Mouse (Mus musculus): ENCODE data around the gene Slc26a8. TPM values are rescaled to one million over a fixed set of nuclear protein-coding genes. Genes with fewer than 3 reads are reported as not detected.

The Slc26a8 gene
- polyA plus RNA-seq, 1 experiment from 2014 or later: 0.74 TPM

- Histone ChIP-seq H3K27me3 (ENCODE audit: control insufficient read depth, insufficient read depth, low read depth, low read length) (no peaks in the 10 kb centered on the region), H3K9ac (ENCODE audit: low read length) (no peak overlapping the region), H3K36me3 (ENCODE audit: control insufficient read depth, insufficient read depth, low read length) (peaks cover 26% of the 10 kb centered on the region), H3K9me3 (ENCODE audit: control insufficient read depth, low read length) (no peaks in the 10 kb centered on the region), H3K4me3 (ENCODE audit: low read length) (no peak overlapping the region), H3K27ac (ENCODE audit: low read length) (no peak overlapping the region), H3K4me1 (replicated peaks; ENCODE audit: control insufficient read depth, insufficient read depth, low read length) (peaks cover 16% of the 10 kb centered on the region), H3K4me2 (ENCODE audit: low read depth, low read length) (no peak overlapping the region)
- ATAC-seq (ENCODE audit: low read depth): no peak
- WGBS: 98% methylated on average over 3 of the region's 3 CpGs
These were observed 24.0 kb upstream of the Slc26a8 start for GRCm38 (mm10) chr17:28714006-28714405.

GRCm38 (mm10) chr17:28712305-28712704 is 22.3 kb upstream of the Slc26a8 start:
- H3K4me2 ChIP-seq (ENCODE audit: low read depth, low read length): no peak overlapping the region
- peaks cover 17% of the 10 kb centered on the region for H3K4me1 ChIP-seq (replicated peaks; ENCODE audit: control insufficient read depth, insufficient read depth, low read length)
- H3K27ac ChIP-seq (ENCODE audit: low read length): peak overlapping the region; percentile 27; the same call in 1 of the 2 replicates
- H3K27me3 ChIP-seq (ENCODE audit: control insufficient read depth, insufficient read depth, low read depth, low read length): no peaks in the 10 kb centered on the region
- no peaks in the 10 kb centered on the region for H3K9me3 ChIP-seq (ENCODE audit: control insufficient read depth, low read length)
- no peak for ATAC-seq (ENCODE audit: low read depth)
- H3K9ac ChIP-seq (ENCODE audit: low read length): no peak overlapping the region
- 35% methylated on average over 6 of the region's 6 CpGs for WGBS
- H3K4me3 ChIP-seq (ENCODE audit: low read length): no peak overlapping the region
- peaks cover 21% of the 10 kb centered on the region for H3K36me3 ChIP-seq (ENCODE audit: control insufficient read depth, insufficient read depth, low read length)

GRCm38 (mm10) chr17:28711237-28711636 is 21.2 kb upstream of the Slc26a8 start:
- peaks cover 17% of the 10 kb centered on the region for H3K36me3 ChIP-seq (ENCODE audit: control insufficient read depth, insufficient read depth, low read length)
- no peaks in the 10 kb centered on the region for H3K27me3 ChIP-seq (ENCODE audit: control insufficient read depth, insufficient read depth, low read depth, low read length)
- no peak overlapping the region for H3K9ac ChIP-seq (ENCODE audit: low read length)
- no peaks in the 10 kb centered on the region for H3K9me3 ChIP-seq (ENCODE audit: control insufficient read depth, low read length)
- no peak overlapping the region for H3K27ac ChIP-seq (ENCODE audit: low read length)
- no peak for ATAC-seq (ENCODE audit: low read depth)
- no peak overlapping the region for H3K4me3 ChIP-seq (ENCODE audit: low read length)
- peaks cover 22% of the 10 kb centered on the region for H3K4me1 ChIP-seq (replicated peaks; ENCODE audit: control insufficient read depth, insufficient read depth, low read length)
- 84% methylated on average over 6 of the region's 6 CpGs for WGBS
- no peak overlapping the region for H3K4me2 ChIP-seq (ENCODE audit: low read depth, low read length)

- WGBS: 84% methylated on average over 8 of the region's 8 CpGs
- H3K4me1 ChIP-seq (replicated peaks; ENCODE audit: control insufficient read depth, insufficient read depth, low read length): peaks cover 22% of the 10 kb centered on the region
- no peak for ATAC-seq (ENCODE audit: low read depth)
These were observed 20.3 kb upstream of the Slc26a8 start for GRCm38 (mm10) chr17:28710291-28710688.

GRCm38 (mm10) chr17:28709552-28710290 is 19.7 kb upstream of the Slc26a8 start:
- H3K9ac ChIP-seq (ENCODE audit: low read length): no peak overlapping the region
- no peaks in the 10 kb centered on the region for H3K9me3 ChIP-seq (ENCODE audit: control insufficient read depth, low read length)
- H3K4me2 ChIP-seq (ENCODE audit: low read depth, low read length): no peak overlapping the region
- peaks cover 22% of the 10 kb centered on the region for H3K4me1 ChIP-seq (replicated peaks; ENCODE audit: control insufficient read depth, insufficient read depth, low read length)
- ATAC-seq (ENCODE audit: low read depth): no peak
- H3K4me3 ChIP-seq (ENCODE audit: low read length): no peak overlapping the region
- 78% methylated on average over 8 of the region's 8 CpGs for WGBS
- no peaks in the 10 kb centered on the region for H3K27me3 ChIP-seq (ENCODE audit: control insufficient read depth, insufficient read depth, low read depth, low read length)
- peaks cover 11% of the 10 kb centered on the region for H3K36me3 ChIP-seq (ENCODE audit: control insufficient read depth, insufficient read depth, low read length)
- no peak overlapping the region for H3K27ac ChIP-seq (ENCODE audit: low read length)

More at GRCm38 (mm10) chr17:28710291-28710688, 20.3 kb upstream of the Slc26a8 start:
- Histone ChIP-seq H3K9me3 (ENCODE audit: control insufficient read depth, low read length) (no peaks in the 10 kb centered on the region), H3K9ac (ENCODE audit: low read length) (no peak overlapping the region), H3K27ac (ENCODE audit: low read length) (no peak overlapping the region), H3K4me2 (ENCODE audit: low read depth, low read length) (no peak overlapping the region), H3K4me3 (ENCODE audit: low read length) (no peak overlapping the region), H3K36me3 (ENCODE audit: control insufficient read depth, insufficient read depth, low read length) (peaks cover 12% of the 10 kb centered on the region), H3K27me3 (ENCODE audit: control insufficient read depth, insufficient read depth, low read depth, low read length) (no peaks in the 10 kb centered on the region)

- 18% methylated on average over 2 of the region's 2 CpGs for WGBS
These were observed 19.0 kb upstream of the Slc26a8 start for GRCm38 (mm10) chr17:28708989-28709388.

GRCm38 (mm10) chr17:28707816-28708215 is 17.8 kb upstream of the Slc26a8 start:
- H3K9ac ChIP-seq (ENCODE audit: low read length): no peak overlapping the region
- peaks cover 20% of the 10 kb centered on the region for H3K4me1 ChIP-seq (replicated peaks; ENCODE audit: control insufficient read depth, insufficient read depth, low read length)
- H3K4me3 ChIP-seq (ENCODE audit: low read length): no peak overlapping the region
- H3K36me3 ChIP-seq (ENCODE audit: control insufficient read depth, insufficient read depth, low read length): 0 out of 2 replicates have a peak, but pooled peaks cover 2% of the 10 kb centered on the region
- no peak overlapping the region for H3K27ac ChIP-seq (ENCODE audit: low read length)
- WGBS: 60% methylated on average over 2 of the region's 2 CpGs
- H3K9me3 ChIP-seq (ENCODE audit: control insufficient read depth, low read length): no peaks in the 10 kb centered on the region
- no peak for ATAC-seq (ENCODE audit: low read depth)
- no peaks in the 10 kb centered on the region for H3K27me3 ChIP-seq (ENCODE audit: control insufficient read depth, insufficient read depth, low read depth, low read length)
- H3K4me2 ChIP-seq (ENCODE audit: low read depth, low read length): no peak overlapping the region

More at GRCm38 (mm10) chr17:28708989-28709388, 19.0 kb upstream of the Slc26a8 start:
- H3K4me1 ChIP-seq (replicated peaks; ENCODE audit: control insufficient read depth, insufficient read depth, low read length): peaks cover 22% of the 10 kb centered on the region
- H3K4me3 ChIP-seq (ENCODE audit: low read length): no peak overlapping the region
- H3K4me2 ChIP-seq (ENCODE audit: low read depth, low read length): no peak overlapping the region
- H3K27me3 ChIP-seq (ENCODE audit: control insufficient read depth, insufficient read depth, low read depth, low read length): no peaks in the 10 kb centered on the region
- H3K9ac ChIP-seq (ENCODE audit: low read length): no peak overlapping the region
- no peak for ATAC-seq (ENCODE audit: low read depth)
- H3K9me3 ChIP-seq (ENCODE audit: control insufficient read depth, low read length): no peaks in the 10 kb centered on the region
- H3K27ac ChIP-seq (ENCODE audit: low read length): no peak overlapping the region
- H3K36me3 ChIP-seq (ENCODE audit: control insufficient read depth, insufficient read depth, low read length): peaks cover 5% of the 10 kb centered on the region

GRCm38 (mm10) chr17:28707136-28707627 is 17.1 kb upstream of the Slc26a8 start:
- WGBS: 82% methylated on average over 3 of the region's 3 CpGs
- H3K9me3 ChIP-seq (ENCODE audit: control insufficient read depth, low read length): no peaks in the 10 kb centered on the region
- no peak overlapping the region; the same call in 1 of the 2 replicates for H3K27ac ChIP-seq (ENCODE audit: low read length)
- H3K36me3 ChIP-seq (ENCODE audit: control insufficient read depth, insufficient read depth, low read length): 0 out of 2 replicates have a peak, but pooled peaks cover 2% of the 10 kb centered on the region
- no peak overlapping the region for H3K4me3 ChIP-seq (ENCODE audit: low read length)
- no peak for ATAC-seq (ENCODE audit: low read depth)
- H3K4me2 ChIP-seq (ENCODE audit: low read depth, low read length): no peak overlapping the region
- H3K27me3 ChIP-seq (ENCODE audit: control insufficient read depth, insufficient read depth, low read depth, low read length): no peaks in the 10 kb centered on the region
- peaks cover 16% of the 10 kb centered on the region; the same call in 1 of the 2 replicates for H3K4me1 ChIP-seq (replicated peaks; ENCODE audit: control insufficient read depth, insufficient read depth, low read length)
- H3K9ac ChIP-seq (ENCODE audit: low read length): no peak overlapping the region

GRCm38 (mm10) chr17:28706697-28707096 is 16.7 kb upstream of the Slc26a8 start:
- WGBS: 56% methylated on average over 1 of the region's 1 CpGs
- H3K4me3 ChIP-seq (ENCODE audit: low read length): no peak overlapping the region
- ATAC-seq (ENCODE audit: low read depth): no peak
- no peak overlapping the region for H3K9ac ChIP-seq (ENCODE audit: low read length)
- H3K36me3 ChIP-seq (ENCODE audit: control insufficient read depth, insufficient read depth, low read length): 0 out of 2 replicates have a peak, but pooled peaks cover 2% of the 10 kb centered on the region
- no peaks in the 10 kb centered on the region for H3K9me3 ChIP-seq (ENCODE audit: control insufficient read depth, low read length)
- no peaks in the 10 kb centered on the region for H3K27me3 ChIP-seq (ENCODE audit: control insufficient read depth, insufficient read depth, low read depth, low read length)
- no peak overlapping the region; the same call in 1 of the 2 replicates for H3K27ac ChIP-seq (ENCODE audit: low read length)
- H3K4me1 ChIP-seq (replicated peaks; ENCODE audit: control insufficient read depth, insufficient read depth, low read length): peaks cover 13% of the 10 kb centered on the region; the same call in 1 of the 2 replicates
- H3K4me2 ChIP-seq (ENCODE audit: low read depth, low read length): no peak overlapping the region

All from lung, embryonic 16.5 days (tissue).